Mouse (Mus musculus) lung, embryonic 14.5 days (tissue): ENCODE results near the gene Creb5. TPM values are rescaled to one million over a fixed set of nuclear protein-coding genes. Genes with fewer than 3 reads are reported as not detected.

Source experiments
- ATAC-seq: fragments of 200-750 bp; cut with Nextera tagmentation; 2 replicates; pipeline ENCODE4 v1.8.0; 2017; ENCODE audit warnings: mild to moderate bottlenecking, moderate TSS enrichment, moderate library complexity; ENCODE audit not compliant: insufficient read depth
- DNase-seq: peaks from one replicate; pipeline ENCODE4 v3.0.0-alpha.2; 2015
- H3K27ac ChIP-seq: fragments of 300-500 bp; sonication (generic); 2 replicates; pipeline ENCODE4 v1.5.1; 2014; ENCODE audit warnings: low read depth, mild to moderate bottlenecking, moderate library complexity
- H3K27me3 ChIP-seq: fragments of 300-500 bp; sonication (generic); 2 replicates; pipeline ENCODE4 v1.6.1; 2014; ENCODE audit warnings: low read length, control low read depth; ENCODE audit not compliant: insufficient read depth
- H3K36me3 ChIP-seq: fragments of 300-500 bp; sonication (generic); 2 replicates; pipeline ENCODE4 v1.6.1; 2014; ENCODE audit warnings: control low read depth; ENCODE audit not compliant: insufficient read depth
- H3K4me1 ChIP-seq: fragments of 300-500 bp; sonication (generic); 2 replicates; pipeline ENCODE4 v1.6.1; 2014; ENCODE audit warnings: antibody characterized with exemption, control low read depth; ENCODE audit not compliant: insufficient read depth
- H3K4me2 ChIP-seq: fragments of 300-500 bp; sonication (generic); 2 replicates; pipeline ENCODE4 v1.6.1; 2014; ENCODE audit warnings: mild to moderate bottlenecking
- H3K4me3 ChIP-seq: fragments of 300-500 bp; sonication (generic); 2 replicates; pipeline ENCODE4 v1.5.1; 2014; ENCODE audit warnings: low read depth, low read length
- H3K9ac ChIP-seq: fragments of 300-500 bp; sonication (generic); 2 replicates; pipeline ENCODE4 v1.6.1; 2014
- H3K9me3 ChIP-seq: fragments of 300-500 bp; sonication (generic); 2 replicates; pipeline ENCODE4 v1.6.1; 2016; ENCODE audit warnings: low read depth, low read length, control low read depth
- CTCF ChIP-seq: IDR thresholded peaks from 2 replicates; pipeline ENCODE4 v1.5.1; 2016; ENCODE audit warnings: antibody characterized with exemption, low read depth
- WGBS: fragments of 180-500 bp; shearing (Covaris S2); extraction: QIAGEN DNeasy Blood & Tissue Kit; methylation state at CpG from one replicate; pipeline ENCODE4 v1.1.7; 2014; 5-methylcytosine and 5-hydroxymethylcytosine counted together
- polyA plus RNA-seq: library from polyadenylated mRNA; unstranded; fragments of >200 nt; fragmentation: Nextera tagmentation; extraction: Ambion mirVana; gene quantifications from 2 replicates; pipeline ENCODE4 v1.2.1, GENCODE M21; 2014

Gene Creb5
- polyA plus RNA-seq, 1 experiment from 2014 or later = 6.4 TPM

- no peak overlapping the region for H3K27ac ChIP-seq
- no peak overlapping the region for H3K4me3 ChIP-seq
- H3K4me2 ChIP-seq = no peak overlapping the region
- H3K36me3 ChIP-seq = no peaks in the 10 kb centered on the region
- H3K27me3 ChIP-seq = no peaks in the 10 kb centered on the region
- H3K9me3 ChIP-seq = no peaks in the 10 kb centered on the region
- 78% methylated on average over 30 of the region's 30 CpGs for WGBS
- no peak for TF ChIP-seq CTCF
- no peak overlapping the region for H3K9ac ChIP-seq
- DNase-seq = no peak
- H3K4me1 ChIP-seq = peaks cover 8% of the 10 kb centered on the region; the same call in 1 of the 2 replicates
- ATAC-seq = no peak
Measured at GRCm38 (mm10) chr6:53641633-53642605, 354.8 kb downstream of the Creb5 start.

- no peaks in the 10 kb centered on the region for H3K36me3 ChIP-seq
- H3K4me1 ChIP-seq = peaks cover 8% of the 10 kb centered on the region; the same call in 1 of the 2 replicates
- no peak for TF ChIP-seq CTCF
- no peak overlapping the region for H3K4me2 ChIP-seq
- no peaks in the 10 kb centered on the region for H3K9me3 ChIP-seq
- ATAC-seq (no peak), DNase-seq (no peak)
- H3K27ac ChIP-seq = no peak overlapping the region
- no peak overlapping the region for H3K9ac ChIP-seq
- WGBS = 89% methylated on average over 7 of the region's 7 CpGs
- H3K4me3 ChIP-seq = no peak overlapping the region
- H3K27me3 ChIP-seq = no peaks in the 10 kb centered on the region
Measured at GRCm38 (mm10) chr6:53642826-53643356, 355.8 kb downstream of the Creb5 start.

GRCm38 (mm10) chr6:53643481-53643880 lies 356.4 kb downstream of the Creb5 start:
- no peak overlapping the region for H3K9ac ChIP-seq
- no peaks in the 10 kb centered on the region for H3K9me3 ChIP-seq
- 0 out of 2 replicates have a peak, but pooled peaks cover 3% of the 10 kb centered on the region for H3K4me1 ChIP-seq
- H3K4me2 ChIP-seq = no peak overlapping the region
- no peak overlapping the region for H3K4me3 ChIP-seq
- DNase-seq (no peak), ATAC-seq (no peak)
- 51% methylated on average over 5 of the region's 5 CpGs for WGBS
- H3K27ac ChIP-seq = no peak overlapping the region
- no peak for TF ChIP-seq CTCF
- no peaks in the 10 kb centered on the region for H3K27me3 ChIP-seq
- H3K36me3 ChIP-seq = no peaks in the 10 kb centered on the region

GRCm38 (mm10) chr6:53644056-53644455 lies 357.0 kb downstream of the Creb5 start:
- Histone ChIP-seq H3K4me1 (0 out of 2 replicates have a peak, but pooled peaks cover 3% of the 10 kb centered on the region), H3K4me3 (no peak overlapping the region), H3K36me3 (no peaks in the 10 kb centered on the region), H3K9me3 (no peaks in the 10 kb centered on the region), H3K27ac (no peak overlapping the region), H3K27me3 (no peaks in the 10 kb centered on the region), H3K4me2 (no peak overlapping the region), H3K9ac (no peak overlapping the region)
- no peak for DNase-seq
- TF ChIP-seq CTCF = no peak
- WGBS = 76% methylated on average over 6 of the region's 6 CpGs
- ATAC-seq = no peak

GRCm38 (mm10) chr6:53644971-53645370 lies 357.9 kb downstream of the Creb5 start:
- H3K36me3 ChIP-seq = no peaks in the 10 kb centered on the region
- H3K4me2 ChIP-seq = no peak overlapping the region
- H3K9me3 ChIP-seq = no peaks in the 10 kb centered on the region
- DNase-seq (no peak), ATAC-seq (no peak)
- no peak overlapping the region for H3K9ac ChIP-seq
- no peaks in the 10 kb centered on the region for H3K27me3 ChIP-seq
- no peak for TF ChIP-seq CTCF
- no peak overlapping the region for H3K27ac ChIP-seq
- H3K4me1 ChIP-seq = 0 out of 2 replicates have a peak, but pooled peaks cover 3% of the 10 kb centered on the region
- no peak overlapping the region for H3K4me3 ChIP-seq
- WGBS = 81% methylated on average over 7 of the region's 7 CpGs

- ATAC-seq = no peak
- H3K4me2 ChIP-seq = no peak overlapping the region
- 71% methylated on average over 1 of the region's 1 CpGs for WGBS
- H3K9ac ChIP-seq = no peak overlapping the region
- no peaks in the 10 kb centered on the region for H3K36me3 ChIP-seq
- no peak for DNase-seq
- no peaks in the 10 kb centered on the region for H3K9me3 ChIP-seq
- peak; percentile 52 for TF ChIP-seq CTCF
- no peaks in the 10 kb centered on the region for H3K27me3 ChIP-seq
- no peak overlapping the region for H3K4me3 ChIP-seq
- peaks cover 16% of the 10 kb centered on the region for H3K4me1 ChIP-seq
- H3K27ac ChIP-seq = no peak overlapping the region
Measured at GRCm38 (mm10) chr6:53649782-53650181, 362.7 kb downstream of the Creb5 start.

GRCm38 (mm10) chr6:53652691-53653090 lies 365.6 kb downstream of the Creb5 start:
- Histone ChIP-seq H3K36me3 (no peaks in the 10 kb centered on the region), H3K4me2 (no peak overlapping the region), H3K9me3 (no peaks in the 10 kb centered on the region), H3K4me3 (no peak overlapping the region), H3K9ac (no peak overlapping the region), H3K4me1 (peaks cover 33% of the 10 kb centered on the region), H3K27ac (peak overlapping the region; percentile 27; the same call in 1 of the 2 replicates), H3K27me3 (no peaks in the 10 kb centered on the region)
- ATAC-seq (no peak), DNase-seq (no peak)
- no peak for TF ChIP-seq CTCF
- 48% methylated on average over 5 of the region's 5 CpGs for WGBS
